Mouse (Mus musculus): ENCODE results near the gene Pigv. TPM values are rescaled to one million over a fixed set of nuclear protein-coding genes. Genes with fewer than 3 reads are reported as not detected.

Pigv gene
- polyA plus RNA-seq, 1 experiment from 2014 or later: 21.6 TPM

- ATAC-seq (ENCODE audit: insufficient number of reproducible peaks, insufficient read depth, low FRiP score, low TSS enrichment, low read depth): no peak
- Histone ChIP-seq H3K9me3 (peaks cover 10% of the 10 kb centered on the region), H3K27ac (no peak overlapping the region), H3K27me3 (no peaks in the 10 kb centered on the region), H3K9ac (replicated peaks) (no peak overlapping the region), H3K4me1 (replicated peaks) (no peaks in the 10 kb centered on the region; the same call in 1 of the 2 replicates), H3K4me3 (replicated peaks) (no peak overlapping the region), H3K4me2 (no peak overlapping the region), H3K36me3 (peaks cover 90% of the 10 kb centered on the region)
- 96% methylated on average over 7 of the region's 7 CpGs for WGBS
Measured at GRCm38 (mm10) chr4:133612416-133612815, 60.0 kb downstream of the Pigv start.

GRCm38 (mm10) chr4:133611815-133612214 is 60.6 kb downstream of the Pigv start:
- H3K4me3 ChIP-seq (replicated peaks): no peak overlapping the region
- H3K4me2 ChIP-seq: no peak overlapping the region
- H3K27me3 ChIP-seq: no peaks in the 10 kb centered on the region
- no peak overlapping the region for H3K27ac ChIP-seq
- H3K36me3 ChIP-seq: peaks cover 90% of the 10 kb centered on the region
- ATAC-seq (ENCODE audit: insufficient number of reproducible peaks, insufficient read depth, low FRiP score, low TSS enrichment, low read depth): no peak
- no peak overlapping the region for H3K9ac ChIP-seq (replicated peaks)
- no peaks in the 10 kb centered on the region; the same call in 1 of the 2 replicates for H3K4me1 ChIP-seq (replicated peaks)
- WGBS: 97% methylated on average over 5 of the region's 5 CpGs
- peaks cover 10% of the 10 kb centered on the region for H3K9me3 ChIP-seq

Small RNA genes lying within 50 kb of the gene (microRNA-seq; reads per million reads assigned to microRNA genes)
- 0.70 reads per million for gene Mir7227

Other genes starting within 250 kb of the Pigv start
- gene Tent5b, start 192.5 kb downstream of the Pigv start, polyA plus RNA-seq (2016; fragmentation: Nextera tagmentation; extraction: Ambion mirVana): 1.2 TPM in 2 replicates
- 2.0 and 3.7 TPM in 2 replicates for gene Trnp1, start 174.1 kb downstream of the Pigv start, polyA plus RNA-seq (2016; fragmentation: Nextera tagmentation; extraction: Ambion mirVana)
- 6.5 and 7.4 TPM in 2 replicates for gene Kdf1, start 153.7 kb downstream of the Pigv start, polyA plus RNA-seq (2016; fragmentation: Nextera tagmentation; extraction: Ambion mirVana)
- gene Nudc, start 126.7 kb downstream of the Pigv start, polyA plus RNA-seq (2016; fragmentation: Nextera tagmentation; extraction: Ambion mirVana): 376 and 390 TPM in 2 replicates
- not detected in 2 replicates for gene Nr0b2, start 119.3 kb downstream of the Pigv start, polyA plus RNA-seq (2016; fragmentation: Nextera tagmentation; extraction: Ambion mirVana)
- 11.7 and 12.0 TPM in 2 replicates for gene Gpatch3, start 97.9 kb downstream of the Pigv start, polyA plus RNA-seq (2016; fragmentation: Nextera tagmentation; extraction: Ambion mirVana)
- 21.3 and 23.2 TPM in 2 replicates for gene Gpn2, start 88.3 kb downstream of the Pigv start, polyA plus RNA-seq (2016; fragmentation: Nextera tagmentation; extraction: Ambion mirVana)
- gene Sfn, start 70.5 kb downstream of the Pigv start, polyA plus RNA-seq (2016; fragmentation: Nextera tagmentation; extraction: Ambion mirVana): 37.2 and 43.3 TPM in 2 replicates
- gene Zdhhc18, start 22.5 kb downstream of the Pigv start, polyA plus RNA-seq (2016; fragmentation: Nextera tagmentation; extraction: Ambion mirVana): 4.0 and 7.1 TPM in 2 replicates
- gene Arid1a, start 84.1 kb upstream of the Pigv start, polyA plus RNA-seq (2016; fragmentation: Nextera tagmentation; extraction: Ambion mirVana): 39.6 and 41.6 TPM in 2 replicates
- gene Rps6ka1, start 215.2 kb upstream of the Pigv start, polyA plus RNA-seq (2016; fragmentation: Nextera tagmentation; extraction: Ambion mirVana): 47.9 and 50.0 TPM in 2 replicates